19 mouse cellular contexts compared by ENCODE assay signal in the genomic region with DNA sequence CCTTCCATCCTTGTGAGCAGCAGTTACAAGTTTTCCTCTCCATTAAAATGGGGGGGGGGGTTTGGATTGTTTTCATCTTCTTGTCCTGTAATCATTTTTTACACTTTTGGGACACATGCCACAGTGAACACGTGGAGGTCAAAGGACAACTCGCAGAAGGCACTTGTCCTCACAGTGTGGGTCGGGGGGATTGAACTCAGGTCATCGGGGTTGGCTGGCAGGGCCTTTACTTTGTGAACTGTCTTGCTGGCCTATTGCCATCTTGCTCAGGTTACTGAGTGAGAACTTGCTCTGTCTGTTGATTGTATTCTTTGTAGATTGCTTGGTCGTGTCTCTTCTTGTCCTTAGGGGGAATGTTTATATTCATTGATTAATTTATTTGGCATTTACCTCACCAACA. TPM values are rescaled to one million over a fixed set of nuclear protein-coding genes. Genes with fewer than 3 reads are reported as not detected.
DNase-seq lines count a peak whose midpoint lies in the region; ATAC-seq and TF ChIP-seq lines count a peak whose summit lies in the region.
"Had no signal": no experiment of that assay in that cellular context is flagged by ENCODE, and none has a peak within 500 bp of the region (broad histone marks: within the 10 kb centered on the region; RNA-seq: fewer than 3 reads in every experiment).

No protein-coding gene starts in this region.

- no peak for ATAC-seq in kidney, embryonic 14.5 days (ENCODE audit: low FRiP score, low TSS enrichment)
- ATAC-seq in liver, embryonic 11.5 days (replicated peaks; ENCODE audit: low FRiP score) = no peak

- H3K36me3 ChIP-seq in kidney, adult 2 months (ENCODE audit: control insufficient read depth, insufficient read depth, low read length) = no peaks in the 10 kb centered on the region
- H3K36me3 ChIP-seq in kidney, embryonic 14.5 days (ENCODE audit: control insufficient read depth, insufficient read depth, low read length) = no peaks in the 10 kb centered on the region
- no peaks in the 10 kb centered on the region; the same call in 1 of the 2 replicates for H3K36me3 ChIP-seq in liver, adult 2 months (ENCODE audit: control insufficient read depth, insufficient read depth, low read length)
- no peaks in the 10 kb centered on the region for H3K36me3 ChIP-seq in liver, embryonic 11.5 days (ENCODE audit: control insufficient read depth, insufficient read depth, low read length)
- H3K36me3 ChIP-seq: embryonic facial prominence, embryonic 13.5 days; embryonic facial prominence, embryonic 15.5 days; forebrain, embryonic 10.5 days; forebrain, embryonic 12.5 days had no signal

- no peak overlapping the region for H3K4me3 ChIP-seq in kidney, adult 2 months (ENCODE audit: insufficient read depth, low read depth, low read length)
- H3K4me3 ChIP-seq in kidney, embryonic 14.5 days (ENCODE audit: low read length) = no peak overlapping the region
- H3K4me3 ChIP-seq in liver, adult 2 months (ENCODE audit: insufficient read depth, low read depth, low read length) = no peak overlapping the region
- H3K4me3 ChIP-seq in liver, embryonic 11.5 days (ENCODE audit: low read depth, low read length) = no peak overlapping the region
- H3K4me3 ChIP-seq: embryonic facial prominence, embryonic 13.5 days; embryonic facial prominence, embryonic 15.5 days; erythroblast, embryonic 14.5 days; forebrain, embryonic 10.5 days; forebrain, embryonic 12.5 days had no signal

- no peak overlapping the region for H3K9ac ChIP-seq in kidney, embryonic 14.5 days (ENCODE audit: low read depth, low read length)
- H3K9ac ChIP-seq in liver, adult 2 months (ENCODE audit: low read depth, low read length) = no peak overlapping the region
- H3K9ac ChIP-seq in liver, embryonic 11.5 days (ENCODE audit: low read depth, low read length) = no peak overlapping the region
- H3K9ac ChIP-seq: embryonic facial prominence, embryonic 13.5 days; embryonic facial prominence, embryonic 15.5 days; forebrain, embryonic 12.5 days had no signal

- WGBS in kidney, adult 2 months = 42% methylated on average over 5 of the region's 5 CpGs
- 69% methylated on average over 5 of the region's 5 CpGs for whole genome bisulfite sequencing in kidney, embryonic 14.5 days
- 19% methylated on average over 5 of the region's 5 CpGs for WGBS in liver, adult 2 months
- WGBS in liver, embryonic 11.5 days = 70% methylated on average over 5 of the region's 5 CpGs

- no peaks in the 10 kb centered on the region for H3K79me2 ChIP-seq in liver, adult 2 months (ENCODE audit: control insufficient read depth, insufficient read depth, low read length)

- no peaks in the 10 kb centered on the region for H3K9me3 ChIP-seq in kidney, embryonic 14.5 days (ENCODE audit: control insufficient read depth, low read length)
- H3K9me3 ChIP-seq in liver, embryonic 11.5 days (ENCODE audit: control insufficient read depth, low read length) = no peaks in the 10 kb centered on the region
- H3K9me3 ChIP-seq: embryonic facial prominence, embryonic 13.5 days; embryonic facial prominence, embryonic 15.5 days; forebrain, embryonic 10.5 days; forebrain, embryonic 12.5 days had no signal

- no peak overlapping the region for H3K4me2 ChIP-seq in kidney, embryonic 14.5 days (replicated peaks; ENCODE audit: low read depth, low read length)
- no peak overlapping the region for H3K4me2 ChIP-seq in liver, embryonic 11.5 days
- H3K4me2 ChIP-seq: embryonic facial prominence, embryonic 13.5 days; embryonic facial prominence, embryonic 15.5 days; forebrain, embryonic 12.5 days had no signal

- no peak overlapping the region for H3K27ac ChIP-seq in kidney, adult 2 months (ENCODE audit: insufficient read depth, low read depth, low read length)
- H3K27ac ChIP-seq in kidney, embryonic 14.5 days (ENCODE audit: low read depth, low read length) = no peak overlapping the region
- no peak overlapping the region for H3K27ac ChIP-seq in liver, adult 2 months (replicated peaks; ENCODE audit: insufficient read depth, low read depth, low read length)
- H3K27ac ChIP-seq in liver, embryonic 11.5 days (ENCODE audit: low read depth, low read length) = no peak overlapping the region
- H3K27ac ChIP-seq: embryonic facial prominence, embryonic 13.5 days; embryonic facial prominence, embryonic 15.5 days; forebrain, embryonic 10.5 days; forebrain, embryonic 12.5 days had no signal

- TF ChIP-seq CTCF in kidney, adult 2 months (conservative IDR thresholded peaks at IDR 0.05; ENCODE audit: insufficient read depth, insufficient read length, low read depth, low read length) = no peak
- no peak for TF ChIP-seq CTCF in liver, adult 2 months (IDR thresholded peaks at IDR 0.05; ENCODE audit: low read depth, low read length)

- H3K27me3 ChIP-seq in kidney, adult 2 months (replicated peaks; ENCODE audit: control insufficient read depth, insufficient read depth, low read length) = no peaks in the 10 kb centered on the region
- no peaks in the 10 kb centered on the region for H3K27me3 ChIP-seq in kidney, embryonic 14.5 days (ENCODE audit: control insufficient read depth, insufficient read depth, low read length)
- no peaks in the 10 kb centered on the region for H3K27me3 ChIP-seq in liver, adult 2 months (ENCODE audit: control insufficient read depth, insufficient read depth, low read length)
- H3K27me3 ChIP-seq in liver, embryonic 11.5 days (replicated peaks; ENCODE audit: control insufficient read depth, insufficient read depth, low read length) = no peaks in the 10 kb centered on the region
- H3K27me3 ChIP-seq: embryonic facial prominence, embryonic 13.5 days; embryonic facial prominence, embryonic 15.5 days; forebrain, embryonic 12.5 days had no signal

- H3K4me1 ChIP-seq in kidney, adult 2 months (ENCODE audit: control insufficient read depth, insufficient read depth, low read length) = no peaks in the 10 kb centered on the region
- no peaks in the 10 kb centered on the region for H3K4me1 ChIP-seq in kidney, embryonic 14.5 days (ENCODE audit: control insufficient read depth, insufficient read depth, low read length)
- peaks cover 3% of the 10 kb centered on the region for H3K4me1 ChIP-seq in liver, adult 2 months (ENCODE audit: control insufficient read depth, insufficient read depth, low read length)
- peaks cover 10% of the 10 kb centered on the region for H3K4me1 ChIP-seq in liver, embryonic 11.5 days (replicated peaks; ENCODE audit: control insufficient read depth, insufficient read depth, low read length)
- H3K4me1 ChIP-seq: embryonic facial prominence, embryonic 13.5 days; embryonic facial prominence, embryonic 15.5 days; forebrain, embryonic 10.5 days; forebrain, embryonic 12.5 days had no signal

- TF ChIP-seq POLR2A in kidney, adult 2 months (IDR thresholded peaks at IDR 0.05; ENCODE audit: low read depth, low read length) = no peak
- TF ChIP-seq POLR2A in liver, adult 2 months (IDR thresholded peaks at IDR 0.05; ENCODE audit: extremely low read depth, insufficient read depth, low read length) = no peak

- peak; percentile 17 for DNase-seq in kidney, adult 2 months
- peak; percentile 74 for DNase-seq in liver, adult 2 months (ENCODE audit: extremely low read depth, low read depth, low spot score)
- DNase-seq in liver, embryonic 11.5 days (ENCODE audit: low spot score) = no peak
- DNase-seq: adrenal gland, adult 2 months; adrenal gland, postnatal 10 days; adrenal gland, postnatal 25 days; cerebellum, adult 11 months; cerebellum, adult 18-20 months; cerebellum, adult 8-10 months; cerebellum, adult 9-11 months; cerebellum, postnatal 14 days; cerebellum, postnatal 36 days; embryo, embryonic 11 days had no signal

RNA-seq across cellular contexts. Expression of gene Pgrmc2, which starts 41.6 kb away (rescaled TPM):
- 19.4 and 21.5 TPM in 2 replicates for polyA plus RNA-seq in kidney, adult 2 months (2012; rRNA removed)
- polyA plus RNA-seq in kidney, embryonic 14.5 days (2014; fragmentation: Nextera tagmentation; extraction: Ambion mirVana) = 22.8 and 28.9 TPM in 2 replicates
- 18.3 and 21.2 TPM in 2 replicates for total RNA-seq in liver, adult 2 months (2014; rRNA removed)
- 19.9 and 24.5 TPM in 2 replicates for polyA plus RNA-seq in liver, adult 2 months (2012; rRNA removed)
- polyA plus RNA-seq in liver, embryonic 11.5 days (2014; fragmentation: Nextera tagmentation; extraction: Ambion mirVana) = 28.3 and 29.4 TPM in 2 replicates
